Mouse (Mus musculus) heart, postnatal 0 days (tissue): ENCODE results near the gene Gm29666. TPM values are rescaled to one million over a fixed set of nuclear protein-coding genes. Genes with fewer than 3 reads are reported as not detected.
A peak's percentile ranks its signal among the peaks of the same experiment; 100 is the strongest.
"Not testable (repeated sequence)": the region's sequence is repeated elsewhere in the genome, so short reads cannot be mapped to it uniquely, and the experiment has no call there.

Experiments
- ATAC-seq: fragments of 200-750 bp; cut with Nextera tagmentation; 2 replicates; pipeline ENCODE4 v1.8.0; 2017; ENCODE audit warnings: low read depth, moderate number of reproducible peaks, moderate library complexity; ENCODE audit not compliant: insufficient read depth
- DNase-seq: peaks from one replicate; pipeline ENCODE4 v3.0.0-alpha.2; 2016; ENCODE audit warnings: low spot score
- H3K27ac ChIP-seq: fragments of 300-500 bp; sonication (generic); 2 replicates; pipeline ENCODE4 v1.5.1; 2014; ENCODE audit warnings: low read depth, mild to moderate bottlenecking
- H3K27me3 ChIP-seq: fragments of 300-500 bp; sonication (generic); 2 replicates; pipeline ENCODE4 v1.6.1; 2014; ENCODE audit warnings: low read length, mixed read lengths; ENCODE audit not compliant: control insufficient read depth, insufficient read depth
- H3K36me3 ChIP-seq: fragments of 300-500 bp; sonication (generic); replicated peaks from 2 replicates; pipeline ENCODE4 v1.6.1; 2014; ENCODE audit warnings: low read length, mixed read lengths; ENCODE audit not compliant: control insufficient read depth, insufficient read depth
- H3K4me1 ChIP-seq: fragments of 300-500 bp; sonication (generic); 2 replicates; pipeline ENCODE4 v1.6.1; 2014; ENCODE audit warnings: antibody characterized with exemption; ENCODE audit not compliant: control insufficient read depth, insufficient read depth
- H3K4me2 ChIP-seq: fragments of 300-500 bp; sonication (generic); 2 replicates; pipeline ENCODE4 v1.6.1; 2014; ENCODE audit warnings: low read depth, mild to moderate bottlenecking, low read length, moderate library complexity
- H3K4me3 ChIP-seq: fragments of 300-500 bp; sonication (generic); 2 replicates; pipeline ENCODE4 v1.5.1; 2014; ENCODE audit warnings: low read depth, low read length
- H3K9ac ChIP-seq: fragments of 300-500 bp; sonication (generic); replicated peaks from 2 replicates; pipeline ENCODE4 v1.6.1; 2014; ENCODE audit warnings: low read depth, low read length, mixed read lengths
- H3K9me3 ChIP-seq: fragments of 300-500 bp; sonication (generic); replicated peaks from 2 replicates; pipeline ENCODE4 v1.6.1; 2016; ENCODE audit warnings: low read length; ENCODE audit not compliant: control insufficient read depth
- CTCF ChIP-seq: IDR thresholded peaks from 2 replicates; pipeline ENCODE4 v1.5.1; 2016; ENCODE audit warnings: antibody characterized with exemption, control low read depth, low read depth
- EP300 ChIP-seq: IDR thresholded peaks from 2 replicates; pipeline ENCODE4 v1.6.1; 2016; ENCODE audit warnings: antibody characterized with exemption, low read depth
- WGBS: fragments of 180-500 bp; shearing (Covaris S2); extraction: QIAGEN DNeasy Blood & Tissue Kit; methylation state at CpG from one replicate; pipeline ENCODE4 v1.1.7; 2014; 5-methylcytosine and 5-hydroxymethylcytosine counted together
- polyA plus RNA-seq: library from polyadenylated mRNA; unstranded; fragments of >200 nt; fragmentation: Nextera tagmentation; extraction: Ambion mirVana; gene quantifications from 2 replicates; pipeline ENCODE4 v1.2.1, GENCODE M21; 2015
- total RNA-seq: library from RNA; depleted of rRNA; stranded (reverse); fragments of >200 nt; gene quantifications from 2 replicates; pipeline ENCODE4 v1.2.3, GENCODE M21; 2014; ENCODE audit warnings: low replicate concordance

The Gm29666 gene
- total and polyA plus RNA-seq, 2 experiments from 2014 or later, result 0.08 to 0.16 TPM

DNA sequence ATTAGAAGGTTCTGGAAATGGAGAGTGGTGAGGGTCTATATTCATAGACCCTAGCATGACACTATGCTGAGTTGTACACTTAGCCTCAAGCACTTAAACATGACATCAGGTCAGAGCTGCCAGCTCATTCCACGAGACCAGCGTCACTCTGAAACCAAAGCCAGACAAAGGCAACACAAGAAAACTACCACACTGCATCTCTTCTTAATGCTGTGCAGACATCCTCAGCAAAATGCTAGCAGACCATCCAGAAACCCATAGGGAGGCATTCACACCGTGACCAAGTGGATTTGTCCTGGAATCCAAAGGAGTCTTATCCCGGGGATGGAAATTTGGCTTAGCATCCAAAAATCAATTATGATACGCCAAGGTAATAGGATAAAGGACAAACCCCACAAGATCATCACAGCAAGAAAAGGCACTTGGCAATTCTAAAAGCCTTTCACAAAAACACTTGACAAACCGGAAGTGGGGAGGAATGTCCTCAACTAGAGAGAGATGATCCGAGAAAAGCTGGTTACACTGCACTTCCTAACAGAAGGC, 15.9 kb downstream of the Gm29666 start:
- WGBS, result 66% methylated on average over 7 of the region's 7 CpGs
- DNase-seq, result no peak
- Histone ChIP-seq H3K27ac (no peak overlapping the region), H3K4me2 (no peak overlapping the region), H3K4me1 (no peaks in the 10 kb centered on the region), H3K9ac (no peak overlapping the region), H3K4me3 (no peak overlapping the region), H3K27me3 (no peaks in the 10 kb centered on the region), H3K9me3 (no peaks in the 10 kb centered on the region), H3K36me3 (no peaks in the 10 kb centered on the region)
- no peak for ATAC-seq
- TF ChIP-seq CTCF (no peak), EP300 (no peak)

GRCm38 (mm10) chr15:84898077-84898476, 21.8 kb downstream of the Gm29666 start:
- no peak overlapping the region for H3K4me2 ChIP-seq
- ATAC-seq (no peak), DNase-seq (peak; percentile 6)
- H3K9me3 ChIP-seq, result no peaks in the 10 kb centered on the region
- H3K9ac ChIP-seq, result no peak overlapping the region
- H3K4me3 ChIP-seq, result no peak overlapping the region
- 9% methylated on average over 7 of the region's 7 CpGs for WGBS
- no peaks in the 10 kb centered on the region for H3K36me3 ChIP-seq
- H3K4me1 ChIP-seq, result 0 out of 2 replicates have a peak, but pooled peaks cover 5% of the 10 kb centered on the region
- no peaks in the 10 kb centered on the region for H3K27me3 ChIP-seq
- TF ChIP-seq EP300 (no peak), CTCF (no peak)
- no peak overlapping the region for H3K27ac ChIP-seq

GRCm38 (mm10) chr15:84896664-84897063, 23.2 kb downstream of the Gm29666 start:
- H3K27me3 ChIP-seq, result no peaks in the 10 kb centered on the region
- H3K9ac ChIP-seq, result no peak overlapping the region
- DNase-seq, result no peak
- ATAC-seq, result no peak
- no peaks in the 10 kb centered on the region for H3K36me3 ChIP-seq
- TF ChIP-seq CTCF (no peak), EP300 (no peak)
- H3K4me3 ChIP-seq, result no peak overlapping the region
- H3K4me2 ChIP-seq, result no peak overlapping the region
- H3K4me1 ChIP-seq, result 0 out of 2 replicates have a peak, but pooled peaks cover 5% of the 10 kb centered on the region
- no peak overlapping the region for H3K27ac ChIP-seq
- no peaks in the 10 kb centered on the region for H3K9me3 ChIP-seq
- WGBS, result 72% methylated on average over 1 of the region's 1 CpGs

DNA sequence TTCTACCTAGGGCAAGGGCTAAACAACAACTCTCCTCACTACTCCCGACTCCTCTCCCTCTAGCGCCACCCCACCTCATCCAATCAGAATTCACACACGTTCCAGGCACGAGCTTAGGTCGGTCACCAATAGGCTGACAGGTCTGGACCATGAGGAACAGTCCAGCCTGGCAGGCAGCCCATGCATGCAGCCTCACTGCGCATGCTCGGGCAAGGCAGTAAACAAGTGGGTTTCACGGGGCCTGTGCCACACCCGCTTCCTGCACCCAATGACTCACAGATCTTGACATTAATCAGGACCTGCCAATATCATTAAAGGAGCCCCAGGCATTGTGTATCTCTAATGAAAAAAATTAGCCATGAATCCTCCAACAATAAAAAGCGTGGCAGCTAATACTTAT, 23.6 kb downstream of the Gm29666 start:
- WGBS, result 62% methylated on average over 10 of the region's 10 CpGs
- not testable (repeated sequence) for H3K4me2 ChIP-seq, H3K4me1 ChIP-seq, H3K9ac ChIP-seq, H3K36me3 ChIP-seq, DNase-seq, ATAC-seq, H3K4me3 ChIP-seq, H3K9me3 ChIP-seq, H3K27ac ChIP-seq, H3K27me3 ChIP-seq

- Histone ChIP-seq H3K9me3 (no peaks in the 10 kb centered on the region), H3K4me3 (no peak overlapping the region), H3K4me1 (no peaks in the 10 kb centered on the region), H3K27ac (no peak overlapping the region), H3K9ac (no peak overlapping the region), H3K36me3 (no peaks in the 10 kb centered on the region), H3K4me2 (no peak overlapping the region), H3K27me3 (no peaks in the 10 kb centered on the region)
- 2% methylated on average over 3 of the region's 3 CpGs for whole genome bisulfite sequencing
- TF ChIP-seq EP300, result no peak
- TF ChIP-seq CTCF, result peak; percentile 92
- ATAC-seq (no peak), DNase-seq (peak; percentile 76)
These were observed 28.2 kb downstream of the Gm29666 start for GRCm38 (mm10) chr15:84891658-84892057.

GRCm38 (mm10) chr15:84891246-84891645, 28.6 kb downstream of the Gm29666 start:
- no peaks in the 10 kb centered on the region for H3K36me3 ChIP-seq
- no peaks in the 10 kb centered on the region for H3K4me1 ChIP-seq
- no peaks in the 10 kb centered on the region for H3K9me3 ChIP-seq
- no peak overlapping the region for H3K9ac ChIP-seq
- no peaks in the 10 kb centered on the region for H3K27me3 ChIP-seq
- no peak overlapping the region for H3K4me2 ChIP-seq
- no peak overlapping the region for H3K27ac ChIP-seq
- no peak overlapping the region for H3K4me3 ChIP-seq
- DNase-seq (no peak), ATAC-seq (no peak)
- WGBS, result 38% methylated on average over 3 of the region's 3 CpGs
- no peak for TF ChIP-seq CTCF
- no peak for TF ChIP-seq EP300
